Mouse (Mus musculus) 3134 (cell line): ENCODE results near the gene Rhog.

Experiments
- DNase-seq: peaks from one replicate; pipeline ENCODE4 v3.0.0-alpha.2; 2011; ENCODE audit warnings: low spot score; ENCODE audit not compliant: insufficient read length; ENCODE audit errors: extremely low read depth

The Rhog gene

GRCm38 (mm10) chr7:102222830-102223556 is 32.9 kb downstream of the Rhog start:
- DNase-seq, result peak; percentile 70

- DNase-seq, result peak; percentile 68
Observed at GRCm38 (mm10) chr7:102222336-102222735, 33.5 kb downstream of the Rhog start.

GRCm38 (mm10) chr7:102221899-102222298 is 34.0 kb downstream of the Rhog start:
- no peak for DNase-seq

GRCm38 (mm10) chr7:102211071-102211470 is 44.8 kb downstream of the Rhog start:
- no peak for DNase-seq

- DNase-seq, result peak; percentile 99
Observed at GRCm38 (mm10) chr7:102209756-102210721, 45.8 kb downstream of the Rhog start, which contains the start of the genes Nup98 and Pgap2. TSS of gene Nup98 (minus strand) at chr7:102210176. TSS of gene Pgap2 (plus strand) at chr7:102210208.

GRCm38 (mm10) chr7:102208806-102209363 is 47.0 kb downstream of the Rhog start:
- no peak for DNase-seq

GRCm38 (mm10) chr7:102205646-102206045 is 50.2 kb downstream of the Rhog start:
- DNase-seq, result no peak

- no peak for DNase-seq
Observed at GRCm38 (mm10) chr7:102204296-102204857, 51.5 kb downstream of the Rhog start.

- DNase-seq, result no peak
Observed at GRCm38 (mm10) chr7:102200996-102201785, 54.7 kb downstream of the Rhog start.

- DNase-seq, result no peak
Observed at GRCm38 (mm10) chr7:102200576-102200975, 55.3 kb downstream of the Rhog start.

GRCm38 (mm10) chr7:102192356-102192755 is 63.5 kb downstream of the Rhog start:
- DNase-seq, result no peak
